Mouse (Mus musculus) heart, postnatal 0 days (tissue): ENCODE measurements at regions not wholly inside any gene's neighbourhood (a gene's known extent, or its start where the extent isn't known, plus 50 kb on each side); places are given as distances from the start of the nearest gene placed in this dataset.

Source experiments
- CTCF ChIP-seq: IDR thresholded peaks from 2 replicates; pipeline ENCODE4 v1.5.1; 2016; ENCODE audit warnings: antibody characterized with exemption, control low read depth, low read depth
- EP300 ChIP-seq: IDR thresholded peaks from 2 replicates; pipeline ENCODE4 v1.6.1; 2016; ENCODE audit warnings: antibody characterized with exemption, low read depth

DNA sequence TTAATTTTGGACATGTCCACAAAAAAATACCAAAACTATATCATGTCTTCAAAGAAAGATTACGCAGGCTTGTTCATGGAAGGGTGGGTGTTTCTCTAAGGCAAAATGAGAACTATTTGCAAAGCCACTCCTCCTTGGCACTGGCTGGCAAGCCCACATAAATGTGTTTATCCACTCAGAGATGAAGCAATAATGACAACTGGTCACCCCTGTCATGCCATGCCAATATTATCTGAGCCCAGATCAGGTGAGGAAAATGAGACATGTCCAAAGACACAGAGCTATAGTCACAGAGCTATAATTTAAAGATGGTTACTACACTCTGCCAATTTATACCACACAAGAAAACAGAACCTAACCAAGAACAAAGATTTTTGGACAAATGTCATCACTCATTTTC lies 227.0 kb upstream of the Zfp703 start:
- no peak for TF ChIP-seq CTCF
- no peak for TF ChIP-seq EP300
